Mouse (Mus musculus) small intestine, adult 2 months (tissue): ENCODE results near the gene Prnp.

Experiments used
- CTCF ChIP-seq: fragments of 200-500 bp; IDR thresholded peaks from 2 replicates; pipeline ENCODE4 v1.5.1; 2012; ENCODE audit warnings: low read depth, mild to moderate bottlenecking, control low read depth, inconsistent platforms, low read length, moderate library complexity, mixed read lengths; ENCODE audit not compliant: insufficient replicate concordance, insufficient read length; ENCODE audit errors: extremely low read depth
- POLR2A ChIP-seq: fragments of 200-500 bp; IDR thresholded peaks from 2 replicates; pipeline ENCODE4 v1.6.1; 2012; ENCODE audit warnings: low read depth, mild to moderate bottlenecking, control low read depth, inconsistent platforms, low read length, moderate library complexity

DNA sequence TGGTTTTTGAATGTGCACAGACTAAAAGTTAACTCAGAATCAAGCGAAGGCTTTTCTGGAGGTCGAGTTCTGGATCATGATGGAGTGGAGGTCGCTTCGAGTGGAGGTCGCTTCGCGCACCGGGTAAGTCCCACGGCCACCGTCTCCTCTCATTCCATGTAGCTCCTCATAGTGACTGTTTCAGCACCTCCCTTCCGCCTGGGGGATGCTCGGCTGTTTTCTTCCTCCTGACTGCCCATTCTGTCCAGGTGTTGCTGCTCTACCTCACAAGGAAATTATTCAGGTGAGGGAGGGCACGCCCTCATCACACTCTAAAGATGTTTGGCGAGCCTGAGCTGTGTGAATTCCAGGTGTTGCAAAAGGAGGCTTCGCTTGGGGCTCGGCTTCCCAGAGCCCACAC is 36.6 kb downstream of the Prnp start:
- TF ChIP-seq POLR2A (no peak), CTCF (no peak)
